Mouse (Mus musculus) spleen, adult 2 months (tissue): ENCODE results near the gene Mfsd9. TPM values are rescaled to one million over a fixed set of nuclear protein-coding genes. Genes with fewer than 3 reads are reported as not detected.
"Not testable (repeated sequence)": the region's sequence is repeated elsewhere in the genome, so short reads cannot be mapped to it uniquely, and the experiment has no call there.

ENCODE experiments used
- DNase-seq, 2 experiments: peaks; one replicate each; pipeline versions ENCODE4 v3.0.0 to v3.0.0-alpha.2; 2012 to 2021; ENCODE audit warnings: low spot score in 2 of 2, low read depth in 1 of 2
- H3K27ac ChIP-seq: fragments of 200-500 bp; 2 replicates; pipeline ENCODE4 v1.5.1; 2012; ENCODE audit warnings: low read length, inconsistent platforms; ENCODE audit not compliant: insufficient read depth
- H3K27me3 ChIP-seq: fragments of 200-500 bp; 2 replicates; pipeline ENCODE4 v1.6.1; 2012; ENCODE audit warnings: mild to moderate bottlenecking, moderate library complexity, low read length, inconsistent platforms; ENCODE audit not compliant: control insufficient read depth, insufficient read depth
- H3K36me3 ChIP-seq: fragments of 200-500 bp; 2 replicates; pipeline ENCODE4 v1.6.1; 2012; ENCODE audit warnings: mild to moderate bottlenecking, low read length, inconsistent platforms; ENCODE audit not compliant: control insufficient read depth, insufficient read depth
- H3K4me1 ChIP-seq: fragments of 200-500 bp; 2 replicates; pipeline ENCODE4 v1.6.1; 2011; ENCODE audit warnings: inconsistent platforms; ENCODE audit not compliant: control insufficient read depth, insufficient read depth, insufficient read length
- H3K4me3 ChIP-seq: fragments of 200-500 bp; 2 replicates; pipeline ENCODE4 v1.5.1; 2011; ENCODE audit warnings: mild to moderate bottlenecking, inconsistent platforms; ENCODE audit not compliant: insufficient read depth, insufficient read length; ENCODE audit errors: extremely low read depth
- CTCF ChIP-seq: fragments of 200-500 bp; IDR thresholded peaks from 2 replicates; pipeline ENCODE4 v1.5.1; 2011; ENCODE audit warnings: mild to moderate bottlenecking, inconsistent platforms; ENCODE audit not compliant: insufficient read depth, insufficient read length, insufficient replicate concordance; ENCODE audit errors: extremely low read depth
- POLR2A ChIP-seq: fragments of 200-500 bp; IDR thresholded peaks from 2 replicates; pipeline ENCODE4 v1.6.1; 2011; ENCODE audit warnings: low read depth, low read length, inconsistent platforms
- whole genome bisulfite sequencing: fragments of 180-500 bp; shearing (Covaris S2); methylation state at CpG from one replicate; pipeline ENCODE4 v1.1.7; 2018; 5-methylcytosine and 5-hydroxymethylcytosine counted together
- polyA plus RNA-seq: library from polyadenylated mRNA; depleted of rRNA; stranded (reverse); fragments of >200 nt; gene quantifications from 2 replicates; pipeline ENCODE4 v1.2.3, GENCODE M21; 2012; rRNA removed

Mfsd9 gene
- polyA plus RNA-seq, 1 experiment = 0.83 TPM

GRCm38 (mm10) chr1:40746089-40746488 is 44.4 kb downstream of the Mfsd9 start:
- DNase-seq = no peak
- Histone ChIP-seq H3K27me3 (no peaks in the 10 kb centered on the region), H3K27ac (no peak overlapping the region), H3K4me1 (no peaks in the 10 kb centered on the region), H3K36me3 (no peaks in the 10 kb centered on the region), H3K4me3 (no peak overlapping the region)
- 59% methylated on average over 5 of the region's 5 CpGs for WGBS
- TF ChIP-seq CTCF = no peak
- TF ChIP-seq POLR2A = no peak

GRCm38 (mm10) chr1:40740739-40741138 is 49.7 kb downstream of the Mfsd9 start:
- WGBS = 88% methylated on average over 2 of the region's 2 CpGs
- Histone ChIP-seq H3K27ac (no peak overlapping the region), H3K36me3 (no peaks in the 10 kb centered on the region), H3K27me3 (no peaks in the 10 kb centered on the region), H3K4me1 (no peaks in the 10 kb centered on the region), H3K4me3 (no peak overlapping the region)
- no peak for TF ChIP-seq POLR2A
- TF ChIP-seq CTCF = no peak
- DNase-seq = no peak

- WGBS = 94% methylated on average over 9 of the region's 9 CpGs
- not testable (repeated sequence) for DNase-seq, H3K4me3 ChIP-seq, H3K27me3 ChIP-seq, H3K36me3 ChIP-seq, H3K4me1 ChIP-seq, H3K27ac ChIP-seq
Measured at GRCm38 (mm10) chr1:40738246-40738645, 52.2 kb downstream of the Mfsd9 start.

- no peak for TF ChIP-seq CTCF
- no peak for TF ChIP-seq POLR2A
- Histone ChIP-seq H3K36me3 (no peaks in the 10 kb centered on the region), H3K27ac (no peak overlapping the region), H3K4me1 (no peaks in the 10 kb centered on the region), H3K27me3 (no peaks in the 10 kb centered on the region), H3K4me3 (no peak overlapping the region)
- 49% methylated on average over 8 of the region's 8 CpGs for WGBS
- no peak for DNase-seq
Measured at GRCm38 (mm10) chr1:40737671-40738070, 52.8 kb downstream of the Mfsd9 start.

- 94% methylated on average over 1 of the region's 1 CpGs for WGBS
- no peak for DNase-seq
- no peaks in the 10 kb centered on the region for H3K4me1 ChIP-seq
- TF ChIP-seq CTCF = no peak
- no peak for TF ChIP-seq POLR2A
- H3K36me3 ChIP-seq = no peaks in the 10 kb centered on the region
- H3K4me3 ChIP-seq = no peak overlapping the region
- H3K27me3 ChIP-seq = no peaks in the 10 kb centered on the region
- no peak overlapping the region for H3K27ac ChIP-seq
Measured at GRCm38 (mm10) chr1:40728636-40729035, 61.9 kb downstream of the Mfsd9 start.

- Histone ChIP-seq H3K4me1 (no peaks in the 10 kb centered on the region), H3K27ac (no peak overlapping the region), H3K36me3 (no peaks in the 10 kb centered on the region), H3K4me3 (no peak overlapping the region), H3K27me3 (no peaks in the 10 kb centered on the region)
- WGBS = 80% methylated on average over 7 of the region's 7 CpGs
- TF ChIP-seq CTCF = no peak
- TF ChIP-seq POLR2A = no peak
- no peak for DNase-seq
Measured at GRCm38 (mm10) chr1:40727404-40727803, 63.1 kb downstream of the Mfsd9 start.

GRCm38 (mm10) chr1:40726051-40726450 is 64.4 kb downstream of the Mfsd9 start:
- Histone ChIP-seq H3K36me3 (no peaks in the 10 kb centered on the region), H3K27me3 (no peaks in the 10 kb centered on the region), H3K4me1 (no peaks in the 10 kb centered on the region), H3K27ac (no peak overlapping the region), H3K4me3 (no peak overlapping the region)
- DNase-seq = no peak
- 91% methylated on average over 10 of the region's 10 CpGs for WGBS
- TF ChIP-seq POLR2A = no peak
- TF ChIP-seq CTCF = no peak

Other genes with a start within 250 kb of the Mfsd9 start
- 0.02 and 0.05 TPM in 2 replicates for gene Slc9a4, start 210.6 kb downstream of the Mfsd9 start, polyA plus RNA-seq
- 0.09 and 0.29 TPM in 2 replicates for gene Slc9a2, start 110.1 kb downstream of the Mfsd9 start, polyA plus RNA-seq
- gene Tmem182, start 14.9 kb upstream of the Mfsd9 start, polyA plus RNA-seq = 0.02 and 0.07 TPM in 2 replicates